Mouse (Mus musculus) c-Kit-positive CD71-negative TER-119-negative erythroid progenitor cells, embryonic 14.5 days (primary cell): Measurements from ENCODE around the gene Pigyl.

Experiments
- DNase-seq: peaks from one replicate; pipeline ENCODE4 v3.0.0-alpha.2; 2013; ENCODE audit warnings: low read depth

Pigyl gene

GRCm38 (mm10) chr9:22196412-22196811 lies 39.8 kb downstream of the Pigyl start:
- DNase-seq = no peak
